Mouse (Mus musculus) embryonic stem cell, embryonic (primary cell): ENCODE results near the gene Nudt8.

Source experiments
- CTCF ChIA-PET, 4 experiments: fragments of 300-600 bp in 2 of 4; fragments of 350-600 bp in 2 of 4; sonication (Branson Sonifier 250); formaldehyde crosslinking; loops; one replicate each; lab custom pipeline; 2022; ENCODE audit warnings: inconsistent platforms in 2 of 4; lab: Charles Lee
- POLR2A ChIA-PET, 4 experiments: fragments of 300-600 bp in 2 of 4; fragments of 350-600 bp in 2 of 4; sonication (Branson Sonifier 250); formaldehyde crosslinking; loops; one replicate each; lab custom pipeline; 2022; ENCODE audit warnings: antibody characterized with exemption in 4 of 4, inconsistent platforms in 1 of 4; lab: Charles Lee

Gene Nudt8

DNA sequence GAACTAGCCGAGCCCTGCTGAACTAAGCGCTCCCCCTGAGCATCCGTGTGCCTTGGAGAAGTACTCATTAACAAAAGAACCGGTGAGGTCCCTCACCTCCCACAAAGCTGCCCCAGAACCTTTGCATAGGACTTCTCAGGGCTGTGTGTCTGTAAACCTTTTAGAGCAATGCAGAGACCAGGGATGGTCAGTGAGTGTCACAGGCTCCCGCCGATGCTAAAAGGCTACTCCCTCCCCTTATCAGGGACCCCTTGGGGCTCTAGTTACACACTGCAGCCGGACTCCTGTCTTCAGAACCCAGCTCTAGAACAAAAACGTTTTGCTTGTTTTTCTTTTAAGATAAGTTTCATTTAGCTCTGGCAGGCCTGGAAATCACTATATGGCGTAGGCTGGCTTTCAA, 12.7 kb downstream of the Nudt8 start:
- POLR2A ChIA-PET = interaction anchor here (0.5 to 6.0 kb wide), 117 partner anchors 8 to 915 kb away, joined by 3 to 137 read pairs (median 5); partner anchors contain the start of genes Gstp2 (in 4 of the 4), Acy3 (in 3 of the 4), Doc2g (in 3 of the 4) and Gm49405 (in 3 of the 4)
- CTCF ChIA-PET = interaction anchor here (0.5 to 5.3 kb wide), 102 partner anchors 8 to 1592 kb away, joined by 3 to 71 read pairs (median 5); partner anchors contain the start of genes Gm49405 (in 3 of the 4), Gstp2 (in 3 of the 4), Nudt8 (in 3 of the 4) and Acy3 (in 2 of the 4)

DNA sequence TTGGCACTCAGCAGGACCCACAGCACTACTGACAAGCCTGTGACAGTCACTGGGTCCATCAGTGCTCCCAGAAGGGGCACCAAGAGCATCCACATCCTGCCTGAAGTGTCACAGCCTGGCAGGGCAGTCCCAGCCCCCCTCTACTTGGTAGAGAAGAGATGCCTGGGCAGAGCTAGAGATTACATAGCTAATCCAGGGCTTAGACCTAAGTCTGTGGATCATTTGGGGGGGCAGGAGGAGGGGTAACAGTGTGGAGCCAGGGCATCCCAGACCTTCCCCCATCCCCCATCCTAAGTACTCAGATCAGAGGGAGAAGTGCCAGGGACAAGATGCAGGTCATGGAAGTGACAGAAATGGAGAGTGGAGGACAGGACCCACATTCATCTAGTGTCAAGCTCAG, 14.4 kb downstream of the Nudt8 start:
- CTCF ChIA-PET = interaction anchor here in 1 of 4 experiments (1.2 to 2.3 kb wide), 5 partner anchors 15 to 240 kb away, joined by 3 to 5 read pairs (median 4); partner anchors contain the start of gene Gstp2
- POLR2A ChIA-PET = interaction anchor here (0.6 to 6.0 kb wide), 12 partner anchors 8 to 366 kb away, joined by 3 to 79 read pairs (median 4); partner anchors contain the start of genes Gstp2 (in 3 of the 4), Gm49405 (in 2 of the 4), Nudt8 (in 2 of the 4) and Doc2g (in 1 of the 4)

DNA sequence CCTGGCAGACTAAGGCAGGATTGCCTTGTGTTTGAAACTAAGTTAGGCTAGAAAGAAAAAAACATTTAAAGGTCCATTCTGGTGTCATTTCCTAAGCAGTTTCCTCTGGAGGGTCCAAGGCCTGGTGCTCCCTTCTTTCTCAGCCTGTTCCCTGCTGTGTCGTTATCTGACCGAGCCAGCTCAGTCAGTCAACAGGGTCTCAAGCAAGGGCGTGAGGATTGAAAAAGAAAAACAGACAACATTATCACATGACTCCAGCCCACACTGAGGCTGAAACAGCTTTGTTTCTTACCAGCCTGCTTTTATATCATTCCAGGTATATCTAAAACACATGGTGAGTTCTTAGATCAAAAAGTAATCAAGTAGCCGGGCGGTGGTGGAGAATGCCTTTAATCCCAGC, 15.3 kb downstream of the Nudt8 start:
- POLR2A ChIA-PET = interaction anchor here (0.6 to 2.5 kb wide), 14 partner anchors 12 to 1073 kb away, joined by 3 to 14 read pairs (median 4); partner anchors contain the start of genes Gstp2 (in 4 of the 4), Gm49405 (in 1 of the 4), Ndufs8 (in 1 of the 4) and Nudt8 (in 1 of the 4)
- CTCF ChIA-PET = interaction anchor here in 1 of 4 experiments (1.2 to 2.3 kb wide), 4 partner anchors 27 to 239 kb away, joined by 3 to 5 read pairs (median 4); partner anchors contain the start of gene Gstp2

DNA sequence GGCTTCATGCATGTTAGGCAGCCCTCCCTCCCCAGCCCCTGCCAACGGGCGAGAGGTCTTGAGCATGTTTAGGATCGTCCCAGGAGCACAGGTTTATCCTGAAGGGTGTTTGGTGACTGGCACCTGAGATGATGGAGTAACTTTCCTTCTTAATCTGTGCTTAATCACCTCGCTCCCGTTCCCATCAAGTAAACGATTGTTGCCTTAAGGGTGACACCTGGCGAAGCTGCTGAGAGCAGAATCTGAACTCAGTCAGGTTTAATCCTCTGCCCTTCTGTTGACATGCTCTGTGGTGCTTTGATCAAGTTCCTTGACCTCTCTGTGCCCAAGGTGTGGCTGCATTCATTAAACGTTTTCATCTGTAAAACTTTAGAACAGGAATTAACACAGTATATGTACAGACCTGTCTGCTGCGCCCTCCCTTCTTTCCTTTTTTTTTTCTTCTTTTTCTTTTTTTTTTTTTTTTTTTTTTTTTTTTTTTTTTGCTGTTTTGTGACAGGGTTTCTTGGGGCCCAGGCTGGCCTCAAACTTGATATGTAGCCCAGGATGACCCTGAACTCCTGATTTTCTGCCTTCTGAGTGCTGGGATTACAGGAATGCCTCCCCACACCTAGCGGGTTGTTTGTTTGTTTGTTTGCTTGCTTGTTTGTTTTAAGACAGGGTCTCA, 17.7 kb downstream of the Nudt8 start:
- ChIA-PET CTCF (interaction anchor here (0.6 to 2.0 kb wide), 23 partner anchors 18 to 244 kb away, joined by 3 to 39 read pairs (median 7); partner anchors contain the start of genes Gstp2 (in 3 of the 4), Gm49405 (in 2 of the 4), Nudt8 (in 2 of the 4) and Gstp1 (in 1 of the 4)), POLR2A (interaction anchor here in 3 of 4 experiments (0.6 to 6.4 kb wide), 27 partner anchors 9 to 309 kb away, joined by 3 to 62 read pairs (median 4); partner anchors contain the start of genes Gstp1 (in 3 of the 3), Gstp2 (in 3 of the 3), Acy3 (in 2 of the 3) and Nudt8 (in 2 of the 3))

DNA sequence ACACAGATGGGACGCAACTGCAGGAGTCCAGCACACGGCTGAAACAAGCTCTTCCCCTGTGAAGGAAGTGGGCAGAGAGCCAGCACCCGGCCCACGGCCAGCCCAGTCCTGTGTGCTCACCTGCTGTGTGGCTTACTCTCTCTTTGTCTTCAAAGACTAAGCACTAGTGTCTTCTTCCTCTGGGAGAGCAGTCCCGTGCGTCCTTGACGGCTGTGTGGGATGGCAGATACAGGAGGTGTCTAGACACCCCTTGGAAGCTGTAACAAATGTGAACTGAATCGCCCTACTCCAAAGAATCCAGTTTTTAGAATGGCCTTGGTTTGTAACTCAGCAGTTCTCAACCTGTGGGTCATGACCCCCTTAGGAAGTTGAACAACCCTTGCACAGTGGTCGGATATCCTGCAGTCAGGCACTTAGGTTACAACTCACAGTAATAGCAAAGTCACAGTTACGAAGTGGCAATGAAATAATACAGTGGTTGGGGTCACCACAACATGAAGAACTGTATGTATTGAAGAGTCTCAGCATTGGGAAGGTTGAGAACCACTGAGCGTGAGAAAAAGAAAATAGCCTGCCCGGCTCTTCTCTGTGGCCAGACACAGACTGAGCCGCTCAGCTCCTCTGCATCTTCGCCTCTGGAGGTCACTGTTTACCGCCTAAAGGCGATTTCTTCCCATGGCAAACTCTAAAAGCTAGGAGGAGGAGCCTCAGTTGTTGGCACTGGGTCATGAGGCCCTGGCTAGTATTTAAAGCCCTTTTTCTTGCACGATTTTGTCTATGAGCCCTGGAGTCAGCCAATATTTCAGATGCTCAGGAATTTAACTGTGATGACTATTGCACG, 18.6 kb downstream of the Nudt8 start:
- ChIA-PET POLR2A (interaction anchor here (0.6 to 6.4 kb wide), 41 partner anchors 11 to 310 kb away, joined by 3 to 62 read pairs (median 4); partner anchors contain the start of genes Gstp1 (in 3 of the 4), Gstp2 (in 3 of the 4), Nudt8 (in 3 of the 4) and Acy3 (in 2 of the 4)), CTCF (interaction anchor here (0.6 to 2.0 kb wide), 54 partner anchors 15 to 594 kb away, joined by 3 to 39 read pairs (median 4); partner anchors contain the start of genes Gstp2 (in 4 of the 4), Cdk2ap2 (in 2 of the 4), Gm49405 (in 2 of the 4) and Nudt8 (in 2 of the 4))

DNA sequence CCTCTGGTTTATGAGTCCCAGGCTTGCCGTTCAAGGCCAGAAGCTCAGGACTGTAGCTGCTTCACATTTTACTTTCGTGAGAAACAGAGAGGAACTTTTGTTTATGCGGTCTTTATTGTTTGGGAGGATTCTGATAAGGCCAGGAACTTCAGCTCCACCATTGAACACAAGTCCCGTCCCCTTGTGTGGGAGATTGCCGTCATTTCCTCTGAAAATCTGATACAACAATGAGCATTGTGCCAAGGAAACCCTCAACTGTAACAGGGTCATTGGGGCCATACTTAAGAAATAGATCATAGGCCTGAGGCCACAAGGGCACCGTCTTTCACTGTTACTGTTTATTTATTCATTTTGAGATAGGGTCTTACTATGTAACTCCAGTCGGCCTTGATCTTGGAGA, 22.8 kb downstream of the Nudt8 start:
- CTCF ChIA-PET = no interaction called here
- POLR2A ChIA-PET = interaction anchor here in 3 of 4 experiments (0.7 to 6.4 kb wide), 8 partner anchors 8 to 24 kb away, joined by 3 to 62 read pairs (median 4); partner anchors contain the start of genes Ndufv1 (in 3 of the 3), Gstp1 (in 1 of the 3) and Gstp2 (in 1 of the 3)

DNA sequence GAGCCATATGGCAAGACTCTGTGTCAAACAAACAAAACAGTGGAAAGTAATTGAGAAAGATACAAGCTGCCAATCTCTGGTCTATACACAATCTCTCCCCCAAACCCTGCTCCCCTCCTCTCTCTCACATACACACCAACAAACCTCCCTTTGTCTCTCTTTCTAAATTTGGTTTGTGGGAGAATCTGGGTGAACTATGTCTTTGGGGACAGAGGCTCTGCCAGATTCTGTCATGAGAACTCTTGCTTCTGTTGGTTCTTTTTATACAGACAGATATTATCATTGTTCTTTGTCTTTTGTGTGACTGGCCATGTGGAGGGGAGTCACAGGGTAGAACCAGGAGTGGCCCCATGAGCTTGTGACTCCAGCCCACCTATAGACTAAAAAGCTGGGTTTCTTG, 27.2 kb downstream of the Nudt8 start:
- POLR2A ChIA-PET = interaction anchor here in 2 of 4 experiments (1.0 to 10.0 kb wide), 6 partner anchors 10 to 22 kb away, joined by 4 to 98 read pairs (median 8); partner anchors contain the start of genes Gstp2 (in 2 of the 2) and Gstp1 (in 1 of the 2)
- CTCF ChIA-PET = interaction anchor here in 2 of 4 experiments (1.4 to 1.8 kb wide), 2 partner anchors 15 to 201 kb away, joined by 3 to 5 read pairs; partner anchors contain the start of gene Ndufv1 (in 1 of the 2)

DNA sequence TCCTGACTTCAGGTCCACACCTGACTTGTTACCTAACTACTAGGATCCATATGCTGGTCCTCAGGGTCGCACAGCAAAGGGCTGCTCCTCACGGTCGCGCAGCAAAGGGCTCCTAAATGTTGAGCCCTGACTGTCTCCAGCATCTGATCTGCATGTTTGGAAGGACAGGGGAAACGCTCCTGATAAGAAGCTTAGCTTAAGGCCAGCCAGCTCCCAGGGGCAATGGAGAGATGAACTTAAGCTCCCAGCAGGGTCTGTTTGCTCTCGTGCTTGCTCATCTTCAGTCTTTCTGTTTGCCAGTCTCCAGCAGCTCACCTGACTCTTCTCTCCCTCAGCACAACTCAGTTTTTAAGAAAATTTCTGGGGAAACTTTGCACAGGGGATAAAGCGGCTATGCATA, 32.3 kb downstream of the Nudt8 start:
- CTCF ChIA-PET = interaction anchor here in 2 of 4 experiments (0.8 to 1.8 kb wide), 2 partner anchors 20 to 174 kb away, joined by 4 to 7 read pairs; no protein-coding TSS in a partner anchor

DNA sequence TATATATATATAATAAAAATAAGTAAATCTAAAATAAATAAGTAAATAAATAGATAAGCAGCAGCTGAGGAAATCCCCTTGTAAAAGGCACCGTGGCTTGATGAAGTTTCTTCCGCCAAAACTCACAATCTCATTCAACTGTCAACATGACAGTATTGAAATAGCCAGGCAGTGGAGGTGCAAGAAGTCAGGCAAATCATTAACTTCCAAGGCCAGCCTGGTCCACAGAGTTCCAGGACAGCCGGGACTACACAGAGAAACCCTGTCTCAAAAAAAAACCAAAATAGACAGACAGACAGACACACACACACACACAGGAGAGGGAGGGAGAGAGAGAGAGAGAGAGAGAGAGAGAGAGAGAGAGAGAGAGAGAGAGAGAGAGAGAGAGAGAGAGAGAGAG, 32.9 kb downstream of the Nudt8 start:
- ChIA-PET POLR2A (interaction anchor here in 3 of 4 experiments (1.1 to 10.0 kb wide), 7 partner anchors 9 to 91 kb away, joined by 3 to 98 read pairs (median 5); partner anchors contain the start of genes Cdk2ap2 (in 1 of the 3) and Gstp2 (in 1 of the 3)), CTCF (interaction anchor here in 3 of 4 experiments (0.6 to 1.8 kb wide), 5 partner anchors 13 to 219 kb away, joined by 3 to 7 read pairs (median 4); partner anchors contain the start of gene Gstp2 (in 1 of the 3))

More for the DNA sequence above, 32.3 kb downstream of the Nudt8 start:
- POLR2A ChIA-PET = interaction anchor here (0.5 to 10.0 kb wide), 6 partner anchors 10 to 760 kb away, joined by 3 to 98 read pairs (median 14); partner anchors contain the start of genes AC109138.7 (in 1 of the 4), Clcf1 (in 1 of the 4) and Gstp2 (in 1 of the 4)

DNA sequence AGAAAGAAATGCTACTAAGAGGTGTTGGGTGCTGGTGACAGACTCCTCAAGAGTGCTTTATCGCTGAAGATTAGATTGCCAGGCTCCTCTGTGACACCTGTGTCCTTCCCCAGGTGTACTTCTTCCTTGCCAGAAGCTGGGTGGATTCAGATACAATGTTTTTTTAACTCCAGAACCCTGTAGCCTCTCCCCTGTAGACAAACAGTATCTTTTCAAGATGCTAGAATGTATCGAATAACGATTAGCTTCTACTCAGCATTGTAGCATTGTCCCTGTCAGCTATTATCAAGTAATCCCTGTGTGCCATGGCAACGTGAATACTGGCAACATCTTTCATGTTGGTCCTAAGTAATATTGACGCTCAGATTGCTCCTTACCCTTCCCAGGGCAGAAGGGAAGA, 33.4 kb downstream of the Nudt8 start:
- POLR2A ChIA-PET = interaction anchor here in 3 of 4 experiments (0.5 to 10.0 kb wide), 18 partner anchors 9 to 267 kb away, joined by 3 to 98 read pairs (median 4); partner anchors contain the start of genes Gstp2 (in 2 of the 3), Ndufv1 (in 2 of the 3), Cdk2ap2 (in 1 of the 3) and Doc2g (in 1 of the 3)
- CTCF ChIA-PET = interaction anchor here in 3 of 4 experiments (0.6 to 1.3 kb wide), 7 partner anchors 13 to 219 kb away, joined by 3 to 5 read pairs (median 3); partner anchors contain the start of genes Gm49405 (in 1 of the 3), Gstp2 (in 1 of the 3) and Nudt8 (in 1 of the 3)

DNA sequence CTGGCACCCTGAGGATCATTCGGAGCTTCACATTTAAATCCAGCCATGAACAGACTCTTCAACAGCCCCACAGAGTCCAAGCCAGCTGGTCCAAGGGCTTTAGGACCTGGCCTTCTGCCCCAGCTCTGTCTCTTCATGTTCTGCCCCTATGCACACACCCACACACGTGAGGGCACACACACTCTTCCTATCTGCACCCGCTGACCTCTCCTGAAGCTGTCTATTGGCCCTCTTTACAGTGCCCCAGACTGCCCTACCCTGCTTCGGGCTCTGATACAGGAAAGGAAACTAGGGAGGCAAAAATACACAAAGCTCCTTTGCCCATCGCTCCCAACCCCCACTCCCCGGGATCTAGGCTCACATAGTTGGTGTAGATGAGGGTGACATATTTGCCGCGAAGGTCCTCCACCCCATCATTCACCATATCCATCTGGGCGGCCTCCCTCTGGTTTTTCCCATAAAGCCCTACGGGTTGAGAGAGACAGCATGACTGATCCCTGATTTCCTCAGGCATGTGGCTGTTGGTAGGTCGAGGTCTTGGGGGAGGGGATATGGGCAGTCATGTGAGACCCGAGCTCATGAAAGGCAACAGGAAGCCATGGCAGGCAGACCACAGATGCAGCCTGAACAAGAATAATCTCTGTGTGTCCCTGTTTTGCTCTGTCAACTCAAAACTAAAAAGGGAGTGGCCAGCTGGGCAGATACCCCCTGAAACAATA, 36.1 kb downstream of the Nudt8 start:
- ChIA-PET CTCF (interaction anchor here in 2 of 4 experiments (0.9 to 1.3 kb wide), 4 partner anchors 10 to 37 kb away, joined by 3 to 5 read pairs (median 4); partner anchors contain the start of genes Gstp2 (in 1 of the 2) and Ndufv1 (in 1 of the 2)), POLR2A (interaction anchor here in 3 of 4 experiments (0.5 to 5.0 kb wide), 21 partner anchors 10 to 277 kb away, joined by 3 to 82 read pairs (median 3); partner anchors contain the start of genes Gstp2 (in 3 of the 3), Gm49405 (in 2 of the 3), Ndufv1 (in 2 of the 3) and Nudt8 (in 2 of the 3))

DNA sequence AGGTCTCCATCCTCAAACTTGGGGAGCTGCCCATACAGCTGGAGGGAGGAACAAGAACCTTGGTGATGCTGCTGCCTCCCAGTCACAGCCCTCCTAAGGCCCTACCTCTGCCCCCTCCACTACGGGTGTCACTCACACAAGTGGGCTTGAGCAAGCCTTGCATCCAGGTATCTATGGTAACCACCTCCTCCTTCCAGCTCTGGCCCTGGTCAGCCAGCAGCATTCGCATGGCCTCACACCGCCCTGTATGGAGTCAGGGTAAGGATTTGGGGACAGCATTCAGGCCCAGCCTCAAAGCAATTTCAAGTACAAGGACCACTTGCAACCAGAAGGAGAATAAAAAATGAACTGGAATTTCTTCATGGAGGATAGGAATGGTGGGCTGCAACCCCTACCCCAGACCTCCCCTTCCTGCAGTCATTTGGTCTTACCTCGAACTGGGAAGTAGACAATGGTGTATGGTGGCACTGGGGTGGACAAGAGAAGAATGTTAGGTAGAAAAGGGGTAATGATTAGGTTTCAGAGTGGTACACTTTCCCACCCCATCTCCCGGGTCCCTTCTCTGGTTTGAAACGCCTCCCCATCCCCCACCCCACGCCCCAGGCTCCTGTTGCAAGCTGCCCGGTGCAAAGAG, 36.9 kb downstream of the Nudt8 start:
- CTCF ChIA-PET = interaction anchor here (0.6 to 2.2 kb wide), 11 partner anchors 10 to 681 kb away, joined by 3 to 7 read pairs (median 4); partner anchors contain the start of gene Ndufv1 (in 1 of the 4)
- POLR2A ChIA-PET = interaction anchor here (0.5 to 5.0 kb wide), 46 partner anchors 9 to 346 kb away, joined by 3 to 82 read pairs (median 4); partner anchors contain the start of genes Gstp2 (in 4 of the 4), Gm49405 (in 3 of the 4), Nudt8 (in 3 of the 4) and Cdk2ap2 (in 2 of the 4)

DNA sequence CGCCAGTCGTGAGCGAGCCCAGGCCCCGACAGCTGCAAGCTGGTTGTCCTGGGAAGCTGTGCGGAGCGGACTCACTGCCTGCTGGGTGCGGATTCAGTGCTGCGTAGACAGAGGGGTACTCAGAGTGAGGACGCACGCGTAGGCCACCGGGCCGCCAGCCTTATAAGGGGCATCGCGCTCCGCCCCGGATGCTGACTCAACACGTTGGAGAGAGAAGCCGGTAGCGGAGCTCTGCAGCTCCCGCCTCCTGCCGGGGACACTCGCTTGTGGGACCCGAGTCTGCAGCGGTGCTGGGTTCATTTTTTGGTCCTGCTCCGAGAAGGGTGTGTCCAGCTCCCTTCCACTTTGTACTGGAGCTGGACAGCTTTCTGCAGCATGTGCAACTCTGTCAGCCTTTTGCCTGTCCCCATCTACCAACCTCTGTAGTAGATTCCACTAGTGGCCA, 37.4 kb downstream of the Nudt8 start, which contains the start of gene Gstp1:
TSS of gene Gstp1 (minus strand) at position 198 of the 445 bp plus-strand sequence.
- POLR2A ChIA-PET = interaction anchor here (0.5 to 5.0 kb wide), 52 partner anchors 9 to 346 kb away, joined by 3 to 82 read pairs (median 3); partner anchors contain the start of genes Gstp2 (in 4 of the 4), Cdk2ap2 (in 2 of the 4), Ndufv1 (in 2 of the 4) and Ppp1ca (in 2 of the 4)
- CTCF ChIA-PET = interaction anchor here (0.6 to 2.2 kb wide), 15 partner anchors 8 to 681 kb away, joined by 3 to 9 read pairs (median 4); partner anchors contain the start of genes Gstp2 (in 1 of the 4) and Ndufv1 (in 1 of the 4)

DNA sequence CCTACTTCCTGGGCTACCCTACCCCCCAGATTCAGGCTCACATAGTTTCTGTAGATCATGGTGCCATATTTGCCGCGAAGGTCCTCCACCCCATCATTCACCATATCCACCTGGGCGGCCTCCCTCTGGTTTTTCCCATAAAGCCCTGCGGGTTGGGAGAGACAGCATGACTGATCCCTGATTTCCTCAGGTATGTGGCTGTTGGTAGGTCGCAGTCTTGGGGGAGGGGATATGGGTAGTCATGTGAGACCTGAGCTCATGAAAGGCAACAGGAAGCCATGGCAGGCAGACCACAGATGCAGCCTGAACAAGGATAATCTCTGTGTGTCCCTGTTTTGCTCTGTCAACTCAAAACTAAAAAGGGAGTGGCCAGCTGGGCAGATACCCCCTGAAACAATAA, 40.6 kb downstream of the Nudt8 start:
- ChIA-PET POLR2A (interaction anchor here in 3 of 4 experiments (1.3 to 4.3 kb wide), 17 partner anchors 9 to 151 kb away, joined by 3 to 42 read pairs (median 13); partner anchors contain the start of genes Ndufv1 (in 3 of the 3), Gm49405 (in 2 of the 3), Nudt8 (in 2 of the 3) and Acy3 (in 1 of the 3)), CTCF (interaction anchor here in 2 of 4 experiments (0.6 to 2.7 kb wide), 5 partner anchors 11 to 952 kb away, joined by 3 to 20 read pairs (median 10); partner anchors contain the start of gene Ndufv1 (in 1 of the 2))
